Mouse (Mus musculus): ENCODE data around the gene Rabl6.

- TF ChIP-seq CTCF (conservative IDR thresholded peaks at IDR 0.05; ENCODE audit: low read length) = no peak
- TF ChIP-seq POU5F1 (IDR thresholded peaks at IDR 0.05; ENCODE audit: borderline replicate concordance, low read length) = no peak
Observed at GRCm38 (mm10) chr2:25588227-25588907, 20.0 kb downstream of the Rabl6 start.

Measured in E14TG2a.4 (cell line).